Mouse (Mus musculus) ES-Bruce4 (cell line): ENCODE data around the gene Acsbg2. TPM values are rescaled to one million over a fixed set of nuclear protein-coding genes. Genes with fewer than 3 reads are reported as not detected.

Experiments used
- H3K27ac ChIP-seq: 2 replicates; pipeline ENCODE4 v1.5.1; 2012; ENCODE audit warnings: low read length, inconsistent platforms; ENCODE audit not compliant: insufficient read depth
- H3K27me3 ChIP-seq: 2 replicates; pipeline ENCODE4 v1.6.1; 2012; ENCODE audit warnings: mild to moderate bottlenecking, low read length, inconsistent platforms; ENCODE audit not compliant: control insufficient read depth, poor library complexity, insufficient read depth, severe bottlenecking
- H3K36me3 ChIP-seq: 2 replicates; pipeline ENCODE4 v1.6.1; 2012; ENCODE audit warnings: inconsistent platforms, mild to moderate bottlenecking, low read length, moderate library complexity; ENCODE audit not compliant: control insufficient read depth, poor library complexity, insufficient read depth, severe bottlenecking
- H3K4me1 ChIP-seq: one replicate; pipeline ENCODE4 v1.8.1; 2011; ENCODE audit warnings: low read length; ENCODE audit not compliant: control insufficient read depth, insufficient read depth
- H3K4me3 ChIP-seq: 2 replicates; pipeline ENCODE4 v1.5.1; 2011; ENCODE audit warnings: low read depth, mild to moderate bottlenecking, low read length
- H3K9ac ChIP-seq: 2 replicates; pipeline ENCODE4 v1.6.1; 2012; ENCODE audit warnings: low read depth, mild to moderate bottlenecking, inconsistent platforms; ENCODE audit not compliant: poor library complexity, severe bottlenecking
- H3K9me3 ChIP-seq: replicated peaks from 2 replicates; pipeline ENCODE4 v1.6.1; 2012; ENCODE audit warnings: mild to moderate bottlenecking, low read length, inconsistent platforms; ENCODE audit not compliant: control insufficient read depth, poor library complexity, insufficient read depth, severe bottlenecking
- CTCF ChIP-seq: IDR thresholded peaks from one replicate; pipeline ENCODE4 v1.8.1; 2011; ENCODE audit warnings: low read depth, low read length
- EP300 ChIP-seq: IDR thresholded peaks from 2 replicates; pipeline ENCODE4 v1.6.1; 2011; ENCODE audit warnings: low read depth, low read length; ENCODE audit not compliant: insufficient read depth
- POLR2A ChIP-seq: IDR thresholded peaks from one replicate; pipeline ENCODE4 v1.8.1; 2011; ENCODE audit warnings: low read length; ENCODE audit not compliant: insufficient read depth
- polyA plus RNA-seq: library from polyadenylated mRNA; stranded (reverse); fragments of >200 nt; gene quantifications from 2 replicates; pipeline ENCODE4 v1.2.4, GENCODE M21; 2011; ENCODE audit warnings: low read depth; ENCODE audit not compliant: missing spikeins, insufficient read depth, insufficient read length

Acsbg2 gene
- polyA plus RNA-seq, 1 experiment: 0.46 TPM

GRCm38 (mm10) chr17:56907887-56908286 is 33.6 kb upstream of the Acsbg2 start:
- Histone ChIP-seq H3K27me3 (no peaks in the 10 kb centered on the region), H3K9me3 (no peaks in the 10 kb centered on the region), H3K4me3 (no peak overlapping the region), H3K9ac (no peak overlapping the region), H3K4me1 (no peaks in the 10 kb centered on the region), H3K36me3 (peaks cover 2% of the 10 kb centered on the region; the same call in 1 of the 2 replicates), H3K27ac (no peak overlapping the region)
- no peak for TF ChIP-seq CTCF
- no peak for TF ChIP-seq EP300
- no peak for TF ChIP-seq POLR2A

GRCm38 (mm10) chr17:56907096-56907495 is 32.8 kb upstream of the Acsbg2 start:
- Histone ChIP-seq H3K4me3 (no peak overlapping the region), H3K27me3 (no peaks in the 10 kb centered on the region), H3K4me1 (no peaks in the 10 kb centered on the region), H3K9me3 (no peaks in the 10 kb centered on the region), H3K36me3 (0 out of 2 replicates have a peak, but pooled peaks cover 2% of the 10 kb centered on the region), H3K9ac (no peak overlapping the region), H3K27ac (no peak overlapping the region)
- TF ChIP-seq CTCF: no peak
- TF ChIP-seq POLR2A: no peak
- no peak for TF ChIP-seq EP300

GRCm38 (mm10) chr17:56906166-56906565 is 31.9 kb upstream of the Acsbg2 start:
- 0 out of 2 replicates have a peak, but pooled peaks cover 2% of the 10 kb centered on the region for H3K36me3 ChIP-seq
- no peak overlapping the region for H3K27ac ChIP-seq
- no peak overlapping the region for H3K9ac ChIP-seq
- no peak overlapping the region for H3K4me3 ChIP-seq
- TF ChIP-seq CTCF: no peak
- TF ChIP-seq EP300: no peak
- TF ChIP-seq POLR2A: no peak
- H3K27me3 ChIP-seq: no peaks in the 10 kb centered on the region
- no peaks in the 10 kb centered on the region for H3K4me1 ChIP-seq
- H3K9me3 ChIP-seq: no peaks in the 10 kb centered on the region

GRCm38 (mm10) chr17:56902698-56903097 is 28.5 kb upstream of the Acsbg2 start:
- H3K36me3 ChIP-seq: no peaks in the 10 kb centered on the region
- no peak overlapping the region for H3K27ac ChIP-seq
- no peak overlapping the region for H3K9ac ChIP-seq

GRCm38 (mm10) chr17:56897630-56898195 is 23.5 kb upstream of the Acsbg2 start:
- no peaks in the 10 kb centered on the region for H3K9me3 ChIP-seq
- H3K27me3 ChIP-seq: no peaks in the 10 kb centered on the region
- no peak overlapping the region for H3K4me3 ChIP-seq
- no peak overlapping the region for H3K27ac ChIP-seq
- H3K36me3 ChIP-seq: 0 out of 2 replicates have a peak, but pooled peaks cover 4% of the 10 kb centered on the region
- no peaks in the 10 kb centered on the region for H3K4me1 ChIP-seq
- no peak overlapping the region for H3K9ac ChIP-seq
- TF ChIP-seq CTCF: peak; percentile 93
- no peak for TF ChIP-seq EP300

More at GRCm38 (mm10) chr17:56902698-56903097, 28.5 kb upstream of the Acsbg2 start:
- no peak overlapping the region for H3K4me3 ChIP-seq
- H3K4me1 ChIP-seq: no peaks in the 10 kb centered on the region
- TF ChIP-seq POLR2A (no peak), EP300 (no peak), CTCF (no peak)
- no peaks in the 10 kb centered on the region for H3K27me3 ChIP-seq
- H3K9me3 ChIP-seq: no peaks in the 10 kb centered on the region

GRCm38 (mm10) chr17:56896513-56897129 is 22.4 kb upstream of the Acsbg2 start:
- no peak overlapping the region for H3K27ac ChIP-seq
- no peaks in the 10 kb centered on the region for H3K9me3 ChIP-seq
- H3K36me3 ChIP-seq: 0 out of 2 replicates have a peak, but pooled peaks cover 4% of the 10 kb centered on the region
- no peaks in the 10 kb centered on the region for H3K4me1 ChIP-seq
- H3K4me3 ChIP-seq: no peak overlapping the region
- no peaks in the 10 kb centered on the region for H3K27me3 ChIP-seq
- TF ChIP-seq CTCF (no peak), EP300 (no peak), POLR2A (no peak)
- no peak overlapping the region for H3K9ac ChIP-seq
